Mouse (Mus musculus) stomach, postnatal 0 days (tissue): ENCODE measurements around the gene Baat.

ENCODE experiments used
- CTCF ChIP-seq: IDR thresholded peaks from 2 replicates; pipeline ENCODE4 v1.5.1; 2016; ENCODE audit warnings: antibody characterized with exemption, low read depth, mild to moderate bottlenecking, moderate library complexity
- EP300 ChIP-seq: optimal IDR thresholded peaks from 2 replicates; pipeline ENCODE3; 2016; ENCODE audit warnings: antibody characterized with exemption

DNA sequence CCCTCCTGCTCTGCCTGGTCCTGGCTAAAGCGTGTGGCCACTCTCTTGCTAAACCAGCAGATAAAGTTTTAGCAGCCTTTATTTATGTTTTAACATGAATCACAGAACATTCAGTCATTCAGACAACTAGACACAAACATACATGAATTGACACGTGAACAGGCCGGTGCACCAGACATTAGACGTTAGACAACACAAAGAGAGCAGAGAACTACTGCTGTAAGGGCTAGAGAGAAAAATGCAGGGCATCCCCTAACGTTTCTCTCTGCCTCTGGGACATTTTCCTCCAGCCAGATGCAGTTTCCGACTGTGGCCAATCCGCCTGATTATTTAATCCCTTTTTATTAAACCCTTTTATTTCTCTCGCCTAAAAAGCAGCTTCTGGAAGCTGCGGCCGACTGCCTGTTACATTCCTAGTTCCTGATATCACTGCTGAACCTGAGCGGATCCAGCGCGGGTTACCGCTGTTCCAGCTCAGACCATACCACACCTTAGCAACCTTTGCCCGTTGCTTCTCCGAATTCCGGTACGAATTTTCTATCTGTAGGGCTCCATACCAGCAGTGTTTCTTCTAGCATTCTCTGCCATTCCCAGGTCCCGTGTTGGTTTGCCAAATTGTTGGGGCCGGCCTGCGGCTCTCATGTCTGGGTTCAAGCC, 26.1 kb downstream of the Baat start:
- no peak for TF ChIP-seq CTCF
- TF ChIP-seq EP300: no peak
